Mouse (Mus musculus) mesoderm, embryonic 11.5 days (tissue): ENCODE measurements at regions not wholly inside any gene's neighbourhood (a gene's known extent, or its start where the extent isn't known, plus 50 kb on each side); places are given as distances from the start of the nearest gene placed in this dataset.

Experiments used
- DNase-seq: peaks from one replicate; pipeline ENCODE4 v3.0.0-alpha.2; 2012; ENCODE audit warnings: low read depth, low spot score

- peak; percentile 13 for DNase-seq
Observed at GRCm38 (mm10) chr7:72027006-72027405, 279.4 kb downstream of the Mctp2 start.

- no peak for DNase-seq
Observed at GRCm38 (mm10) chr7:72009115-72009514, 297.3 kb downstream of the Mctp2 start.

- DNase-seq, result no peak
Observed at GRCm38 (mm10) chr7:72004311-72004710, 302.1 kb downstream of the Mctp2 start.

GRCm38 (mm10) chr7:71992526-71992925 is 313.9 kb downstream of the Mctp2 start:
- no peak for DNase-seq

GRCm38 (mm10) chr7:71991835-71992234 is 314.6 kb downstream of the Mctp2 start:
- DNase-seq, result no peak

- DNase-seq, result no peak
Observed at GRCm38 (mm10) chr7:71991206-71991605, 315.2 kb downstream of the Mctp2 start.

- DNase-seq, result no peak
Observed at GRCm38 (mm10) chr7:71966015-71966414, 340.4 kb downstream of the Mctp2 start.

GRCm38 (mm10) chr7:71963456-71963855 is 343.0 kb downstream of the Mctp2 start:
- DNase-seq, result no peak

GRCm38 (mm10) chr7:71962851-71963250 is 343.6 kb downstream of the Mctp2 start:
- no peak for DNase-seq

GRCm38 (mm10) chr7:71960453-71961230 is 345.8 kb downstream of the Mctp2 start:
- peak; percentile 75 for DNase-seq

- DNase-seq, result no peak
Observed at GRCm38 (mm10) chr7:71946548-71946947, 359.9 kb downstream of the Mctp2 start.

GRCm38 (mm10) chr7:71943078-71944042 is 363.0 kb downstream of the Mctp2 start:
- no peak for DNase-seq

GRCm38 (mm10) chr7:71937731-71938130 is 368.7 kb downstream of the Mctp2 start:
- no peak for DNase-seq

- no peak for DNase-seq
Observed at GRCm38 (mm10) chr7:71936690-71937089, 369.7 kb downstream of the Mctp2 start.
